Mouse (Mus musculus): ENCODE data around the gene Cacna2d3. TPM values are rescaled to one million over a fixed set of nuclear protein-coding genes. Genes with fewer than 3 reads are reported as not detected.
A peak's percentile ranks its signal among the peaks of the same experiment; 100 is the strongest.

Gene Cacna2d3
- polyA plus RNA-seq, 1 experiment from 2014 or later = 35.6 TPM

- Histone ChIP-seq H3K9ac (replicated peaks) (no peak overlapping the region), H3K27me3 (no peaks in the 10 kb centered on the region), H3K27ac (peak overlapping the region; percentile 40), H3K4me3 (replicated peaks) (no peak overlapping the region), H3K4me2 (replicated peaks) (no peak overlapping the region), H3K9me3 (no peaks in the 10 kb centered on the region), H3K36me3 (no peaks in the 10 kb centered on the region), H3K4me1 (replicated peaks) (peaks cover 12% of the 10 kb centered on the region; the same call in 1 of the 2 replicates)
- 0 out of 2 replicates have a peak, but pooled peaks have one; percentile 53 for ATAC-seq
- WGBS = 66% methylated on average over 6 of the region's 6 CpGs
These were observed 557.0 kb downstream of the Cacna2d3 start for GRCm38 (mm10) chr14:29164653-29165030.

- no peaks in the 10 kb centered on the region for H3K36me3 ChIP-seq
- 0 out of 2 replicates have a peak, but pooled peaks have one; percentile 11 for ATAC-seq
- H3K27ac ChIP-seq = peak overlapping the region; percentile 40
- H3K4me3 ChIP-seq (replicated peaks) = no peak overlapping the region
- no peaks in the 10 kb centered on the region for H3K27me3 ChIP-seq
- no peak overlapping the region for H3K9ac ChIP-seq (replicated peaks)
- H3K9me3 ChIP-seq = no peaks in the 10 kb centered on the region
- H3K4me2 ChIP-seq (replicated peaks) = no peak overlapping the region
- WGBS = 56% methylated on average over 4 of the region's 4 CpGs
- H3K4me1 ChIP-seq (replicated peaks) = peaks cover 9% of the 10 kb centered on the region; the same call in 1 of the 2 replicates
These were observed 557.5 kb downstream of the Cacna2d3 start for GRCm38 (mm10) chr14:29163998-29164652.

GRCm38 (mm10) chr14:29159803-29160202 lies 561.9 kb downstream of the Cacna2d3 start:
- Histone ChIP-seq H3K4me2 (replicated peaks) (no peak overlapping the region), H3K4me1 (replicated peaks) (peaks cover 9% of the 10 kb centered on the region; the same call in 1 of the 2 replicates), H3K9ac (replicated peaks) (no peak overlapping the region), H3K27me3 (no peaks in the 10 kb centered on the region), H3K27ac (no peak overlapping the region), H3K9me3 (0 out of 2 replicates have a peak, but pooled peaks cover 4% of the 10 kb centered on the region), H3K36me3 (no peaks in the 10 kb centered on the region), H3K4me3 (replicated peaks) (no peak overlapping the region)
- no peak for ATAC-seq
- WGBS = 84% methylated on average over 3 of the region's 3 CpGs

GRCm38 (mm10) chr14:29157096-29157495 lies 564.6 kb downstream of the Cacna2d3 start:
- H3K27ac ChIP-seq = no peak overlapping the region
- H3K27me3 ChIP-seq = no peaks in the 10 kb centered on the region
- no peak for ATAC-seq
- no peak overlapping the region for H3K4me3 ChIP-seq (replicated peaks)
- WGBS = 90% methylated on average over 5 of the region's 5 CpGs
- 0 out of 2 replicates have a peak, but pooled peaks cover 4% of the 10 kb centered on the region for H3K9me3 ChIP-seq
- H3K9ac ChIP-seq (replicated peaks) = no peak overlapping the region
- no peaks in the 10 kb centered on the region for H3K4me1 ChIP-seq (replicated peaks)
- H3K36me3 ChIP-seq = no peaks in the 10 kb centered on the region
- H3K4me2 ChIP-seq (replicated peaks) = no peak overlapping the region

GRCm38 (mm10) chr14:29144184-29144583 lies 577.5 kb downstream of the Cacna2d3 start:
- H3K27ac ChIP-seq = no peak overlapping the region

GRCm38 (mm10) chr14:29137614-29138013 lies 584.0 kb downstream of the Cacna2d3 start:
- H3K4me3 ChIP-seq (replicated peaks) = no peak overlapping the region
- H3K36me3 ChIP-seq = no peaks in the 10 kb centered on the region
- H3K9ac ChIP-seq (replicated peaks) = no peak overlapping the region
- H3K4me1 ChIP-seq (replicated peaks) = no peaks in the 10 kb centered on the region
- H3K27me3 ChIP-seq = no peaks in the 10 kb centered on the region
- no peak for ATAC-seq
- WGBS = 87% methylated on average over 7 of the region's 7 CpGs
- H3K4me2 ChIP-seq (replicated peaks) = no peak overlapping the region
- no peak overlapping the region for H3K27ac ChIP-seq
- H3K9me3 ChIP-seq = no peaks in the 10 kb centered on the region

More at GRCm38 (mm10) chr14:29144184-29144583, 577.5 kb downstream of the Cacna2d3 start:
- H3K36me3 ChIP-seq = no peaks in the 10 kb centered on the region
- no peaks in the 10 kb centered on the region for H3K27me3 ChIP-seq
- 0 out of 2 replicates have a peak, but pooled peaks cover 2% of the 10 kb centered on the region for H3K4me1 ChIP-seq (replicated peaks)
- no peaks in the 10 kb centered on the region for H3K9me3 ChIP-seq
- H3K4me3 ChIP-seq (replicated peaks) = no peak overlapping the region
- ATAC-seq = no peak
- H3K4me2 ChIP-seq (replicated peaks) = no peak overlapping the region
- H3K9ac ChIP-seq (replicated peaks) = no peak overlapping the region
- 59% methylated on average over 2 of the region's 2 CpGs for WGBS

GRCm38 (mm10) chr14:29137006-29137579 lies 584.6 kb downstream of the Cacna2d3 start:
- H3K27ac ChIP-seq = no peak overlapping the region
- no peaks in the 10 kb centered on the region for H3K4me1 ChIP-seq (replicated peaks)
- H3K9ac ChIP-seq (replicated peaks) = no peak overlapping the region
- no peak overlapping the region for H3K4me3 ChIP-seq (replicated peaks)
- no peak overlapping the region for H3K4me2 ChIP-seq (replicated peaks)
- H3K36me3 ChIP-seq = no peaks in the 10 kb centered on the region
- no peak for ATAC-seq
- 85% methylated on average over 10 of the region's 10 CpGs for WGBS
- no peaks in the 10 kb centered on the region for H3K27me3 ChIP-seq
- no peaks in the 10 kb centered on the region for H3K9me3 ChIP-seq

GRCm38 (mm10) chr14:29134901-29135300 lies 586.8 kb downstream of the Cacna2d3 start:
- H3K4me3 ChIP-seq (replicated peaks) = no peak overlapping the region
- no peaks in the 10 kb centered on the region for H3K9me3 ChIP-seq
- no peaks in the 10 kb centered on the region for H3K4me1 ChIP-seq (replicated peaks)
- H3K27ac ChIP-seq = no peak overlapping the region
- no peak overlapping the region for H3K9ac ChIP-seq (replicated peaks)
- H3K4me2 ChIP-seq (replicated peaks) = no peak overlapping the region
- no peak for ATAC-seq
- 95% methylated on average over 5 of the region's 5 CpGs for WGBS
- H3K36me3 ChIP-seq = no peaks in the 10 kb centered on the region
- H3K27me3 ChIP-seq = no peaks in the 10 kb centered on the region

- H3K27me3 ChIP-seq = no peaks in the 10 kb centered on the region
- no peak overlapping the region for H3K27ac ChIP-seq
- H3K9me3 ChIP-seq = no peaks in the 10 kb centered on the region
- H3K9ac ChIP-seq (replicated peaks) = no peak overlapping the region
- no peaks in the 10 kb centered on the region for H3K36me3 ChIP-seq
- ATAC-seq = no peak
- no peak overlapping the region for H3K4me3 ChIP-seq (replicated peaks)
- H3K4me1 ChIP-seq (replicated peaks) = no peaks in the 10 kb centered on the region
- no peak overlapping the region for H3K4me2 ChIP-seq (replicated peaks)
These were observed 591.2 kb downstream of the Cacna2d3 start for GRCm38 (mm10) chr14:29130511-29130910.

GRCm38 (mm10) chr14:29123886-29124285 lies 597.8 kb downstream of the Cacna2d3 start:
- no peak for ATAC-seq
- no peaks in the 10 kb centered on the region for H3K36me3 ChIP-seq
- no peaks in the 10 kb centered on the region for H3K9me3 ChIP-seq
- H3K4me1 ChIP-seq (replicated peaks) = no peaks in the 10 kb centered on the region
- no peaks in the 10 kb centered on the region for H3K27me3 ChIP-seq
- no peak overlapping the region for H3K4me3 ChIP-seq (replicated peaks)
- no peak overlapping the region for H3K9ac ChIP-seq (replicated peaks)
- no peak overlapping the region for H3K4me2 ChIP-seq (replicated peaks)
- H3K27ac ChIP-seq = no peak overlapping the region

- no peak for ATAC-seq
- WGBS = 99% methylated on average over 3 of the region's 3 CpGs
- Histone ChIP-seq H3K9me3 (0 out of 2 replicates have a peak, but pooled peaks cover 3% of the 10 kb centered on the region), H3K4me1 (replicated peaks) (no peaks in the 10 kb centered on the region), H3K36me3 (no peaks in the 10 kb centered on the region), H3K27me3 (no peaks in the 10 kb centered on the region), H3K4me3 (replicated peaks) (no peak overlapping the region), H3K9ac (replicated peaks) (no peak overlapping the region), H3K27ac (no peak overlapping the region), H3K4me2 (replicated peaks) (no peak overlapping the region)
These were observed 598.9 kb downstream of the Cacna2d3 start for GRCm38 (mm10) chr14:29122749-29123148.

GRCm38 (mm10) chr14:29113852-29114450 lies 607.7 kb downstream of the Cacna2d3 start:
- 44% methylated on average over 9 of the region's 9 CpGs for WGBS
- peaks cover 11% of the 10 kb centered on the region; the same call in 1 of the 2 replicates for H3K9me3 ChIP-seq
- no peak overlapping the region for H3K9ac ChIP-seq (replicated peaks)
- no peak for ATAC-seq
- H3K27me3 ChIP-seq = 0 out of 2 replicates have a peak, but pooled peaks cover 2% of the 10 kb centered on the region
- peaks cover 19% of the 10 kb centered on the region for H3K4me1 ChIP-seq (replicated peaks)
- no peak overlapping the region for H3K27ac ChIP-seq
- no peak overlapping the region for H3K4me2 ChIP-seq (replicated peaks)
- peaks cover 3% of the 10 kb centered on the region; the same call in 1 of the 2 replicates for H3K36me3 ChIP-seq
- H3K4me3 ChIP-seq (replicated peaks) = no peak overlapping the region
